Mouse (Mus musculus) midbrain, embryonic 11.5 days (tissue): Measurements from ENCODE around the gene Pstpip1. TPM values are rescaled to one million over a fixed set of nuclear protein-coding genes. Genes with fewer than 3 reads are reported as not detected.

ENCODE experiments used
- polyA plus RNA-seq: library from polyadenylated mRNA; unstranded; fragments of >200 nt; fragmentation: Nextera tagmentation; extraction: Ambion mirVana; gene quantifications from 2 replicates; pipeline ENCODE4 v1.2.1, GENCODE M21; 2014

The Pstpip1 gene
- polyA plus RNA-seq, 1 experiment from 2014 or later: 0.33 TPM

Other genes with a start within 250 kb of the Pstpip1 start
- 11.3 and 14.3 TPM in 2 replicates for gene Scaper, start 151.8 kb upstream of the Pstpip1 start, polyA plus RNA-seq
- not detected in 2 replicates for gene 4930563M21Rik, start 79.4 kb upstream of the Pstpip1 start, polyA plus RNA-seq
- gene Rcn2, start 48.1 kb upstream of the Pstpip1 start, polyA plus RNA-seq: 435 and 466 TPM in 2 replicates
- 560 and 573 TPM in 2 replicates for gene Tspan3, start 75.5 kb downstream of the Pstpip1 start, polyA plus RNA-seq